ENCODE assay signal across 8 mouse cellular contexts in genomic region chr1:179854288-179854965, GRCm38 (mm10). TPM values are rescaled to one million over a fixed set of nuclear protein-coding genes. Genes with fewer than 3 reads are reported as not detected.
A peak's percentile ranks its signal among the peaks of the same experiment; 100 is the strongest.
DNase-seq lines count a peak whose midpoint lies in the region; ATAC-seq and TF ChIP-seq lines count a peak whose summit lies in the region.

No protein-coding gene starts in this region.

- TF ChIP-seq POLR2A in brain, embryonic 14.5 days (IDR thresholded peaks at IDR 0.05; ENCODE audit: borderline replicate concordance, extremely low read depth, insufficient read depth, insufficient read length, poor library complexity, severe bottlenecking): no peak
- no peak for TF ChIP-seq POLR2A in thymus, adult 2 months (IDR thresholded peaks at IDR 0.05; ENCODE audit: control insufficient read depth, extremely low read depth, insufficient read depth, low read length, poor library complexity)

- WGBS in thymus, adult 2 months: 48% methylated on average over 12 of the region's 12 CpGs
- WGBS in forebrain, embryonic 16.5 days: 47% methylated on average over 12 of the region's 12 CpGs

- H3K27ac ChIP-seq in thymus, adult 2 months (ENCODE audit: control insufficient read depth, insufficient read depth, low read length): no peak overlapping the region
- no peak overlapping the region for H3K27ac ChIP-seq in forebrain, embryonic 16.5 days (ENCODE audit: low read length)

- no peak overlapping the region for H3K9ac ChIP-seq in forebrain, embryonic 16.5 days (replicated peaks; ENCODE audit: low read depth, low read length)

- no peak overlapping the region for H3K4me3 ChIP-seq in thymus, adult 2 months (ENCODE audit: control insufficient read depth, insufficient read depth, low read length)
- H3K4me3 ChIP-seq in forebrain, embryonic 16.5 days (replicated peaks; ENCODE audit: low read length): no peak overlapping the region

- ATAC-seq in forebrain, embryonic 16.5 days: no peak

- no peak overlapping the region for H3K4me2 ChIP-seq in forebrain, embryonic 16.5 days (ENCODE audit: low read length)

- peak; percentile 51 to 85 for DNase-seq in heart, adult 18-20 months
- no peak for DNase-seq in heart, postnatal 4 days
- DNase-seq in brain, embryonic 14.5 days (ENCODE audit: low read depth): peak; percentile 35
- DNase-seq in layer of hippocampus, adult 9-11 months: peak; percentile 86
- DNase-seq in lung, postnatal 25 days (ENCODE audit: low spot score): peak; percentile 85
- DNase-seq in thymus, adult 2 months: no peak
- no peak for DNase-seq in thymus, postnatal 25 days

- no peaks in the 10 kb centered on the region for H3K4me1 ChIP-seq in thymus, adult 2 months (replicated peaks; ENCODE audit: control insufficient read depth, insufficient read depth, low read length)
- H3K4me1 ChIP-seq in forebrain, embryonic 16.5 days (replicated peaks; ENCODE audit: control insufficient read depth, insufficient read depth, low read length): peaks cover 3% of the 10 kb centered on the region; the same call in 1 of the 2 replicates

- no peaks in the 10 kb centered on the region for H3K9me3 ChIP-seq in forebrain, embryonic 16.5 days (ENCODE audit: control insufficient read depth, low read length)

- H3K36me3 ChIP-seq in thymus, adult 2 months (ENCODE audit: control insufficient read depth, insufficient read depth, low read length): no peaks in the 10 kb centered on the region
- H3K36me3 ChIP-seq in forebrain, embryonic 16.5 days (ENCODE audit: control insufficient read depth, insufficient read depth): no peaks in the 10 kb centered on the region

- H3K27me3 ChIP-seq in thymus, adult 2 months (ENCODE audit: control insufficient read depth, insufficient read depth, low read length): no peaks in the 10 kb centered on the region
- no peaks in the 10 kb centered on the region for H3K27me3 ChIP-seq in forebrain, embryonic 16.5 days (replicated peaks; ENCODE audit: control insufficient read depth, insufficient read depth, low read length)

- TF ChIP-seq CTCF in brain, embryonic 14.5 days (IDR thresholded peaks at IDR 0.05; ENCODE audit: borderline replicate concordance, extremely low read depth, insufficient read depth, insufficient read length): no peak
- no peak for TF ChIP-seq CTCF in thymus, adult 2 months (IDR thresholded peaks at IDR 0.05; ENCODE audit: borderline replicate concordance, control insufficient read depth, extremely low read depth, insufficient read depth, low read length, poor library complexity)

RNA-seq across cellular contexts. Expression of gene Ahctf1, which starts 50.9 kb away (rescaled TPM):
- total RNA-seq in heart, adult 18-20 months (2021): 10 to 100 TPM; 14.6 to 19.1 TPM
- total RNA-seq in heart, postnatal 4 days (2021): 10 to 100 TPM; 27.9 to 32.6 TPM
- polyA plus RNA-seq in brain, embryonic 14.5 days (2012; rRNA removed): 30.3 and 32.3 TPM in 2 replicates
- 10.6 and 10.7 TPM in 2 replicates for polyA plus RNA-seq in thymus, adult 2 months (2012; rRNA removed)
- polyA plus RNA-seq in forebrain, embryonic 16.5 days (2015; fragmentation: Nextera tagmentation; extraction: Ambion mirVana): 19.9 and 20.1 TPM in 2 replicates

RNA-seq across cellular contexts. Expression of gene Gm10518, which starts 51.3 kb away (rescaled TPM):
- total RNA-seq in heart, adult 18-20 months (2021): not detected
- not detected for total RNA-seq in heart, postnatal 4 days (2021)
- polyA plus RNA-seq in brain, embryonic 14.5 days (2012; rRNA removed): not detected in 2 replicates
- not detected in 2 replicates for polyA plus RNA-seq in thymus, adult 2 months (2012; rRNA removed)
- polyA plus RNA-seq in forebrain, embryonic 16.5 days (2015; fragmentation: Nextera tagmentation; extraction: Ambion mirVana): not detected in 2 replicates

Comparison
In these comparisons a context has a peak if more than half of its experiments do, and no peak if none do; other contexts are left out.
1. DNase-seq: peak in heart, adult 18-20 months (2 of 2), brain, embryonic 14.5 days (single experiment), layer of hippocampus, adult 9-11 months (single experiment) and lung, postnatal 25 days (single experiment); none in heart, postnatal 4 days (single experiment), thymus, adult 2 months (single experiment) and thymus, postnatal 25 days (single experiment).